Mouse (Mus musculus) erythroblast, embryonic 14.5 days (primary cell): ENCODE results near the gene Vcl.

Experiments used
- GATA1 ChIP-seq: IDR thresholded peaks from 2 replicates; pipeline ENCODE4 v1.6.1; 2012; ENCODE audit warnings: low read length, inconsistent platforms, mixed read lengths
- TAL1 ChIP-seq: IDR thresholded peaks from 3 replicates; pipeline ENCODE4 v1.6.1; 2012; ENCODE audit warnings: low read length, inconsistent platforms, mixed read lengths

- TF ChIP-seq GATA1 (no peak), TAL1 (no peak)
Observed at GRCm38 (mm10) chr14:21082823-21083222, 153.6 kb downstream of the Vcl start.
